Mouse (Mus musculus): ENCODE results near the gene Ankrd53.

- TF ChIP-seq CTCF (IDR thresholded peaks at IDR 0.05; ENCODE audit: low read depth, low read length), result no peak
- TF ChIP-seq TAL1 (conservative IDR thresholded peaks at IDR 0.05; ENCODE audit: low read depth, low read length), result no peak
- TF ChIP-seq GATA1 (IDR thresholded peaks at IDR 0.05; ENCODE audit: borderline replicate concordance, low read length), result no peak
- no peak for TF ChIP-seq GATA2 (IDR thresholded peaks at IDR 0.05; ENCODE audit: borderline replicate concordance, low read depth, low read length)
Measured at GRCm38 (mm10) chr6:83774126-83774525, 11.7 kb downstream of the Ankrd53 start.
